ENCODE assay signal across 25 mouse cellular contexts in the genomic region with DNA sequence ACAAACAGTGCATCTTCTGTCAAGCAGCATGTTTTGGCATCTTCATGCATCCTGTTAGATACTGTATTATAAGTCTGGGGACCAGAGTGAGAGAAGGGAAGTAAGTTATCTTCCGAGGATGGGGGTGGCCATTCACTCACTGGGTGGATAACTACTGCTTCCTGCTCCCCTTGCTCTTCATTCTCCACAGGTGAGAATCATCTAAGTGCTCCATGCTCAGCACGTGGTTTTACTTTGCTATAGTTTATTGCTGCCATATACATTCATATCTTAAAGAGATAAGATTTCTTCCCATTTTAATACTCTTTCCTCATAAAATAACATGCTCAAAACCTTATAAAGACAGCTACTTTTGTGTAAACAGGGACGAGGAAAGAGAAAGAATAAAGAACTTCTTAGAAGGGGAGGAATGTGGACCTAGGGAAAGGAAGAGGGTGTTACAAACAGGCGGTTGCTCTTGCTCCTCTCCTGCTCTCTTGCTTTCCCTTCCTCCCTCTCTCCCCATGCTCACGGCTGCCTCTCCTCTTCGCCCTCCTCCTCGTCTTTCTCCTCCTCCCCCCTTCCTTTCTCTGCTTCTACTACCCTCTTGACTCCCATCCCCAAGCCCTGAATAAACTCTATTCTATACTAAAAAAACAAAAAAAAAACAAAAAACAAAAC.
A peak's percentile ranks its signal among the peaks of the same experiment; 100 is the strongest.
DNase-seq lines count a peak whose midpoint lies in the region; ATAC-seq and TF ChIP-seq lines count a peak whose summit lies in the region.
"Had no signal": no experiment of that assay in that cellular context is flagged by ENCODE, and none has a peak within 500 bp of the region (broad histone marks: within the 10 kb centered on the region; RNA-seq: fewer than 3 reads in every experiment).

No protein-coding gene starts in this region.

- TF ChIP-seq RAD21 in MEL (IDR thresholded peaks at IDR 0.05; ENCODE audit: low read depth, low read length), result no peak

- TF ChIP-seq POLR2A in MEL (IDR thresholded peaks at IDR 0.05; ENCODE audit: control insufficient read depth in 1 of 2, insufficient read depth in 1 of 2, low read depth in 1 of 2, low read length in 2 of 2, poor library complexity in 1 of 2) (no peak), myocyte (IDR thresholded peaks at IDR 0.05; ENCODE audit: insufficient read length, low read depth) (no peak)

- H3K27me3 ChIP-seq in MEL (ENCODE audit: control insufficient read depth in 1 of 2, insufficient read depth in 2 of 2, low read length in 2 of 2) (no peaks in the 10 kb centered on the region), myocyte (ENCODE audit: control insufficient read depth, insufficient read depth, insufficient read length) (no peaks in the 10 kb centered on the region)
- no peaks in the 10 kb centered on the region for H3K27me3 ChIP-seq in intestine, embryonic 14.5 days (replicated peaks; ENCODE audit: control insufficient read depth, insufficient read depth, low read length)
- H3K27me3 ChIP-seq in intestine, embryonic 16.5 days (replicated peaks; ENCODE audit: control insufficient read depth, insufficient read depth, low read length), result no peaks in the 10 kb centered on the region
- H3K27me3 ChIP-seq in midbrain, embryonic 11.5 days (ENCODE audit: control insufficient read depth, insufficient read depth, low read length), result no peaks in the 10 kb centered on the region
- H3K27me3 ChIP-seq: embryonic facial prominence, embryonic 13.5 days; embryonic facial prominence, embryonic 15.5 days; forebrain, embryonic 12.5 days; Patski had no signal

- no peaks in the 10 kb centered on the region for H3K9me3 ChIP-seq in MEL (replicated peaks; ENCODE audit: insufficient read depth, low read length)
- H3K9me3 ChIP-seq in intestine, embryonic 14.5 days (ENCODE audit: control insufficient read depth, low read length), result no peaks in the 10 kb centered on the region
- H3K9me3 ChIP-seq in intestine, embryonic 16.5 days (ENCODE audit: control insufficient read depth, low read length), result no peaks in the 10 kb centered on the region
- no peaks in the 10 kb centered on the region for H3K9me3 ChIP-seq in midbrain, embryonic 11.5 days (ENCODE audit: control insufficient read depth, low read length)
- H3K9me3 ChIP-seq: embryonic facial prominence, embryonic 13.5 days; embryonic facial prominence, embryonic 15.5 days; forebrain, embryonic 10.5 days; forebrain, embryonic 12.5 days had no signal

- H3K4me2 ChIP-seq in intestine, embryonic 14.5 days (ENCODE audit: low read length), result no peak overlapping the region
- H3K4me2 ChIP-seq in intestine, embryonic 16.5 days (ENCODE audit: low read depth, low read length), result peak overlapping the region; percentile 33; the same call in 1 of the 2 replicates
- peak overlapping the region; percentile 13 for H3K4me2 ChIP-seq in myocyte (ENCODE audit: low read depth)
- H3K4me2 ChIP-seq in midbrain, embryonic 11.5 days, result no peak overlapping the region
- H3K4me2 ChIP-seq: embryonic facial prominence, embryonic 13.5 days; embryonic facial prominence, embryonic 15.5 days; forebrain, embryonic 12.5 days had no signal

- H3K79me2 ChIP-seq in MEL (ENCODE audit: control insufficient read depth, insufficient read depth, low read length, poor library complexity), result peaks cover 37% of the 10 kb centered on the region
- no peaks in the 10 kb centered on the region for H3K79me2 ChIP-seq in myocyte (ENCODE audit: control insufficient read depth, insufficient read depth)

- no peak overlapping the region for H3K4me3 ChIP-seq in MEL (ENCODE audit: control insufficient read depth in 1 of 2, insufficient read depth in 1 of 2, low read depth in 2 of 2, low read length in 2 of 2)
- no peak overlapping the region for H3K4me3 ChIP-seq in intestine, embryonic 14.5 days (ENCODE audit: low read depth, low read length)
- no peak overlapping the region for H3K4me3 ChIP-seq in intestine, embryonic 16.5 days (ENCODE audit: low read length)
- no peak overlapping the region for H3K4me3 ChIP-seq in myocyte
- no peak overlapping the region for H3K4me3 ChIP-seq in midbrain, embryonic 11.5 days (ENCODE audit: low read depth, low read length)
- H3K4me3 ChIP-seq: embryonic facial prominence, embryonic 13.5 days; embryonic facial prominence, embryonic 15.5 days; erythroblast, embryonic 14.5 days; forebrain, embryonic 10.5 days; forebrain, embryonic 12.5 days had no signal

- TF ChIP-seq EP300 in MEL (IDR thresholded peaks at IDR 0.05; ENCODE audit: low read depth in 1 of 2, low read length in 2 of 2), result no peak

- H3K9ac ChIP-seq in MEL (ENCODE audit: control insufficient read depth, low read depth, low read length, poor library complexity, severe bottlenecking), result no peak overlapping the region
- H3K9ac ChIP-seq in intestine, embryonic 14.5 days (ENCODE audit: low read length), result no peak overlapping the region
- no peak overlapping the region for H3K9ac ChIP-seq in intestine, embryonic 16.5 days (ENCODE audit: low read depth, low read length)
- H3K9ac ChIP-seq in midbrain, embryonic 11.5 days (ENCODE audit: low read length), result no peak overlapping the region
- H3K9ac ChIP-seq: embryonic facial prominence, embryonic 13.5 days; embryonic facial prominence, embryonic 15.5 days; forebrain, embryonic 12.5 days had no signal

- H3K27ac ChIP-seq in MEL (ENCODE audit: control insufficient read depth, low read depth, low read length), result no peak overlapping the region
- no peak overlapping the region for H3K27ac ChIP-seq in intestine, embryonic 14.5 days (ENCODE audit: low read depth)
- H3K27ac ChIP-seq in intestine, embryonic 16.5 days (ENCODE audit: low read length), result no peak overlapping the region
- no peak overlapping the region for H3K27ac ChIP-seq in midbrain, embryonic 11.5 days (ENCODE audit: low read depth, low read length)
- H3K27ac ChIP-seq: embryonic facial prominence, embryonic 13.5 days; embryonic facial prominence, embryonic 15.5 days; forebrain, embryonic 10.5 days; forebrain, embryonic 12.5 days had no signal

- 40% methylated on average over 7 of the region's 7 CpGs for WGBS in intestine, embryonic 14.5 days
- WGBS in intestine, embryonic 16.5 days, result 27% methylated on average over 7 of the region's 7 CpGs
- WGBS in midbrain, embryonic 11.5 days, result 72% methylated on average over 7 of the region's 7 CpGs

- no peak overlapping the region for H3ac ChIP-seq in myocyte (ENCODE audit: control insufficient read depth, insufficient read length)

- no peak for TF ChIP-seq CTCF in MEL (IDR thresholded peaks at IDR 0.05 in 2 of 3, conservative IDR thresholded peaks at IDR 0.05 in 1 of 3; ENCODE audit: control insufficient read depth in 1 of 3, insufficient read depth in 1 of 3, low read depth in 2 of 3, low read length in 3 of 3, poor library complexity in 1 of 3, severe bottlenecking in 1 of 3)

- H3K4me1 ChIP-seq in MEL (ENCODE audit: control insufficient read depth in 1 of 2, insufficient read depth in 2 of 2, low read length in 2 of 2), result 0 out of 4 replicates have a peak, but pooled peaks cover 0 to 2% of the 10 kb centered on the region in 2 experiments
- H3K4me1 ChIP-seq in intestine, embryonic 14.5 days (replicated peaks; ENCODE audit: control insufficient read depth, insufficient read depth, low read length), result no peaks in the 10 kb centered on the region
- peaks cover 5% of the 10 kb centered on the region; the same call in 1 of the 2 replicates for H3K4me1 ChIP-seq in intestine, embryonic 16.5 days (ENCODE audit: control insufficient read depth, insufficient read depth, low read length)
- 0 out of 2 replicates have a peak, but pooled peaks cover 3% of the 10 kb centered on the region for H3K4me1 ChIP-seq in midbrain, embryonic 11.5 days (ENCODE audit: control insufficient read depth, insufficient read depth, low read length)

- DNase-seq in MEL (ENCODE audit: low read depth, low spot score), result peak; percentile 36
- DNase-seq in intestine, embryonic 14.5 days (ENCODE audit: low spot score), result no peak
- no peak for DNase-seq in adrenal gland, postnatal 4 days (ENCODE audit: low spot score in 2 of 2)
- no peak for DNase-seq in kidney, adult 9 months
- no peak for DNase-seq in midbrain, embryonic 11.5 days (ENCODE audit: low spot score, missing footprints)
- DNase-seq: adrenal gland, adult 8-10 months; adrenal gland, postnatal 36 days; cerebellum, adult 11 months; cerebellum, adult 18-20 months; cerebellum, adult 8-10 months; cerebellum, adult 9-11 months; cerebellum, postnatal 14 days; cerebellum, postnatal 36 days; embryo, embryonic 11 days had no signal

- ATAC-seq in intestine, embryonic 14.5 days (replicated peaks; ENCODE audit: low FRiP score, low TSS enrichment, low read depth), result peak; percentile 78; the same call in 1 of the 2 replicates
- ATAC-seq in intestine, embryonic 16.5 days, result peak; percentile 92
- ATAC-seq in midbrain, embryonic 11.5 days (ENCODE audit: low FRiP score), result no peak
- ATAC-seq: activated CD4-positive, CD25-positive, alpha-beta regulatory T cell, adult 4 months; forebrain, embryonic 14.5 days; forebrain, embryonic 16.5 days; Patski had no signal

- H3K36me3 ChIP-seq in MEL (ENCODE audit: control insufficient read depth in 1 of 2, insufficient read depth in 2 of 2, low read length in 2 of 2), result peaks cover 0 to 5% of the 10 kb centered on the region in 2 experiments; a peak in 2 of 4 replicates
- H3K36me3 ChIP-seq in intestine, embryonic 14.5 days (ENCODE audit: control insufficient read depth, insufficient read depth, low read length), result no peaks in the 10 kb centered on the region
- H3K36me3 ChIP-seq in intestine, embryonic 16.5 days (ENCODE audit: control insufficient read depth, insufficient read depth, low read length), result no peaks in the 10 kb centered on the region
- H3K36me3 ChIP-seq in myocyte (ENCODE audit: control insufficient read depth, insufficient read depth), result no peaks in the 10 kb centered on the region
- no peaks in the 10 kb centered on the region for H3K36me3 ChIP-seq in midbrain, embryonic 11.5 days (ENCODE audit: control insufficient read depth, insufficient read depth, low read length)
- H3K36me3 ChIP-seq: embryonic facial prominence, embryonic 13.5 days; embryonic facial prominence, embryonic 15.5 days; forebrain, embryonic 10.5 days; forebrain, embryonic 12.5 days had no signal

TF ChIP-seq in MEL, 35 proteins besides CTCF, POLR2A, EP300 and RAD21 (continues in another document):
- TF ChIP-seq GABPA (IDR thresholded peaks at IDR 0.05; ENCODE audit: low read depth, low read length) (no peak), HCFC1 (IDR thresholded peaks at IDR 0.05; ENCODE audit: low read depth, low read length) (no peak), TCF12 (IDR thresholded peaks at IDR 0.05; ENCODE audit: low read depth, low read length) (no peak), USF1 (IDR thresholded peaks at IDR 0.05; ENCODE audit: low read depth, low read length) (no peak), MYC (IDR thresholded peaks at IDR 0.05; ENCODE audit: low read depth, low read length) (no peak)

TF ChIP-seq in myocyte, 11 proteins besides CTCF, POLR2A, EP300 and RAD21 (continues in another document):
- TF ChIP-seq MAX (IDR thresholded peaks at IDR 0.05; ENCODE audit: low read depth) (no peak), MYOD1 (IDR thresholded peaks at IDR 0.05; ENCODE audit: control insufficient read depth in 1 of 3, insufficient read length in 2 of 3, low read depth in 2 of 3) (no peak), MYOG (IDR thresholded peaks at IDR 0.05; ENCODE audit: control insufficient read depth in 1 of 3, insufficient read depth in 1 of 3, insufficient read length in 2 of 3, low read depth in 2 of 3) (no peak), USF1 (IDR thresholded peaks at IDR 0.05; ENCODE audit: low read depth) (no peak)

Comparison
In these comparisons a context has a peak if more than half of its experiments do, and no peak if none do; other contexts are left out.
1. H3K4me2 ChIP-seq: peak in intestine, embryonic 16.5 days (single experiment) and myocyte (single experiment); none in intestine, embryonic 14.5 days (single experiment) and midbrain, embryonic 11.5 days (single experiment).